Mouse (Mus musculus) stomach, embryonic 14.5 days (tissue): Measurements from ENCODE around the gene Atxn1. TPM values are rescaled to one million over a fixed set of nuclear protein-coding genes. Genes with fewer than 3 reads are reported as not detected.

Source experiments
- ATAC-seq: fragments of 200-750 bp; cut with Nextera tagmentation; 2 replicates; pipeline ENCODE4 v1.8.0; 2017; ENCODE audit warnings: low read depth, moderate TSS enrichment; ENCODE audit not compliant: insufficient number of reproducible peaks, insufficient read depth, low FRiP score
- H3K27ac ChIP-seq: fragments of 300-500 bp; sonication (generic); 2 replicates; pipeline ENCODE4 v1.5.1; 2014; ENCODE audit warnings: mild to moderate bottlenecking, low read length, moderate library complexity, mixed read lengths
- H3K27me3 ChIP-seq: fragments of 300-500 bp; sonication (generic); 2 replicates; pipeline ENCODE4 v1.6.1; 2014; ENCODE audit warnings: low read length, control low read depth, mixed read lengths; ENCODE audit not compliant: control insufficient read depth, insufficient read depth
- H3K36me3 ChIP-seq: fragments of 300-500 bp; sonication (generic); 2 replicates; pipeline ENCODE4 v1.6.1; 2014; ENCODE audit warnings: mild to moderate bottlenecking, control low read depth, low read length, moderate library complexity, mixed read lengths; ENCODE audit not compliant: control insufficient read depth, insufficient read depth
- H3K4me1 ChIP-seq: fragments of 300-500 bp; sonication (generic); 2 replicates; pipeline ENCODE4 v1.6.1; 2014; ENCODE audit warnings: low read length, control low read depth, mixed read lengths; ENCODE audit not compliant: control insufficient read depth, insufficient read depth
- H3K4me2 ChIP-seq: fragments of 300-500 bp; sonication (generic); replicated peaks from 2 replicates; pipeline ENCODE4 v1.6.1; 2014; ENCODE audit warnings: low read depth, low read length, control low read depth
- H3K4me3 ChIP-seq: fragments of 300-500 bp; sonication (generic); 2 replicates; pipeline ENCODE4 v1.5.1; 2014; ENCODE audit warnings: low read depth, low read length, control low read depth
- H3K9ac ChIP-seq: fragments of 300-500 bp; sonication (generic); replicated peaks from 2 replicates; pipeline ENCODE4 v1.6.1; 2014; ENCODE audit warnings: low read depth, mild to moderate bottlenecking, control low read depth, low read length, moderate library complexity, mixed read lengths
- H3K9me3 ChIP-seq: fragments of 300-500 bp; sonication (generic); 2 replicates; pipeline ENCODE4 v1.6.1; 2016; ENCODE audit warnings: low read depth, low read length, control low read depth; ENCODE audit not compliant: control insufficient read depth
- WGBS: fragments of 180-500 bp; shearing (Covaris S2); extraction: QIAGEN DNeasy Blood & Tissue Kit; methylation state at CpG from one replicate; pipeline ENCODE4 v1.1.7; 2014; 5-methylcytosine and 5-hydroxymethylcytosine counted together
- polyA plus RNA-seq: library from polyadenylated mRNA; unstranded; fragments of >200 nt; fragmentation: Nextera tagmentation; extraction: Ambion mirVana; gene quantifications from 2 replicates; pipeline ENCODE4 v1.2.1, GENCODE M21; 2014

Atxn1 gene
- polyA plus RNA-seq, 1 experiment from 2014 or later = 6.5 TPM

GRCm38 (mm10) chr13:45698982-45699381 is 265.8 kb downstream of the Atxn1 start:
- H3K4me3 ChIP-seq = no peak overlapping the region
- no peaks in the 10 kb centered on the region for H3K36me3 ChIP-seq
- no peaks in the 10 kb centered on the region for H3K27me3 ChIP-seq
- H3K4me1 ChIP-seq = no peaks in the 10 kb centered on the region
- 80% methylated on average over 3 of the region's 3 CpGs for WGBS
- H3K9me3 ChIP-seq = peaks cover 3% of the 10 kb centered on the region; the same call in 1 of the 2 replicates
- no peak overlapping the region for H3K27ac ChIP-seq
- no peak overlapping the region for H3K9ac ChIP-seq
- H3K4me2 ChIP-seq = no peak overlapping the region
- ATAC-seq = no peak

DNA sequence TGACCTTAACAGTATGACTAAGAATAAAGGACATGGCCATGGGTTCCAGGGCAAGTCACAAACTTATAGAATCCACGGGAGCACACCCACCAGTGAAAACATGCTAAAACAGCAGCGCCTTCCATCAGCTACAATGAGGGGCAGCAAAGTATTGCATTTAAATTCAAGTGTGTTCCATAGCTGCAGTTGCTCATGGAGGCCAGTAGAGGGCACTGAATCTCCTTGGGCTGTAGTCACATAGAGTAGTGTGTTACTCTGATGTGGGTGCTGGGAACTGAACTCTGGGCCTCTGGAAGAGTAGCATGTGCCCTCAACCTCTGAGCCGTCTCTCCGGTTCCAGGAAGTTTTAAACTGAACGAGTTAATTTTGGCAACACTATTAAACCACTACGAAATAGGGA is 268.8 kb downstream of the Atxn1 start:
- no peak overlapping the region for H3K4me2 ChIP-seq
- no peaks in the 10 kb centered on the region for H3K36me3 ChIP-seq
- peaks cover 6% of the 10 kb centered on the region; the same call in 1 of the 2 replicates for H3K4me1 ChIP-seq
- no peak overlapping the region for H3K4me3 ChIP-seq
- H3K9me3 ChIP-seq = peaks cover 3% of the 10 kb centered on the region; the same call in 1 of the 2 replicates
- 96% methylated on average over 6 of the region's 6 CpGs for WGBS
- H3K27me3 ChIP-seq = no peaks in the 10 kb centered on the region
- no peak overlapping the region for H3K9ac ChIP-seq
- no peak overlapping the region for H3K27ac ChIP-seq
- no peak for ATAC-seq

DNA sequence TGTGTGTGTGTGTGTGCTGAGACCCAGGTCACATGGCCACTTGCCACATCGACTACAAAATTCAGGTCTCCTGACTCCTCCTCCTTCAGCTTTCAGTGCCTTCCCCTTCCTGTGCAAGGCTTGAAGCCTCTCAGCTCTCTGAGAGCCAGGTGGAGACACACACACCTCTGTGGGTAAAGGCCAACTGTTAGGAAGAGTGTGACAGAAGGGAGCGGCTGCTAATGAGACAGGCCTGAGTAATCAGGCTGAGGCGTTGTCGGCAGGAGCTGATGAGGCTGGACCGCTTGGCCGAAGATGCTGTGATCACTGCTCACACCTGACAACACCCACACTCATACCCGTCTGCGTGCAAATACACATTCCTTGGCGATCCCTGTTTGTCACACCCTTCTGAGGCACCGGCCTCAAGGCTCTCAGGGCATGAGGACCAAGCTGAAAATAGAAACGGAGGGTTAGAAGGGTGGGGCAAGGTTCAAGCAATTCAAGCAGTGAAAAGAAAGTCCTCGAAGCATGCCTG is 269.8 kb downstream of the Atxn1 start:
- no peaks in the 10 kb centered on the region for H3K36me3 ChIP-seq
- H3K27ac ChIP-seq = no peak overlapping the region
- ATAC-seq = no peak
- H3K4me3 ChIP-seq = no peak overlapping the region
- H3K4me2 ChIP-seq = no peak overlapping the region
- no peaks in the 10 kb centered on the region for H3K27me3 ChIP-seq
- H3K9me3 ChIP-seq = peaks cover 3% of the 10 kb centered on the region; the same call in 1 of the 2 replicates
- WGBS = 70% methylated on average over 12 of the region's 12 CpGs
- H3K4me1 ChIP-seq = peaks cover 6% of the 10 kb centered on the region; the same call in 1 of the 2 replicates
- H3K9ac ChIP-seq = no peak overlapping the region

- no peak overlapping the region for H3K4me2 ChIP-seq
- 88% methylated on average over 9 of the region's 9 CpGs for WGBS
- ATAC-seq = no peak
Measured at GRCm38 (mm10) chr13:45693953-45694352, 270.9 kb downstream of the Atxn1 start.

GRCm38 (mm10) chr13:45693534-45693933 is 271.3 kb downstream of the Atxn1 start:
- Histone ChIP-seq H3K27me3 (no peaks in the 10 kb centered on the region), H3K36me3 (no peaks in the 10 kb centered on the region), H3K9me3 (peaks cover 3% of the 10 kb centered on the region; the same call in 1 of the 2 replicates), H3K27ac (no peak overlapping the region), H3K9ac (no peak overlapping the region), H3K4me1 (peaks cover 6% of the 10 kb centered on the region; the same call in 1 of the 2 replicates), H3K4me3 (no peak overlapping the region), H3K4me2 (no peak overlapping the region)
- WGBS = 61% methylated on average over 11 of the region's 11 CpGs
- no peak for ATAC-seq

More at GRCm38 (mm10) chr13:45693953-45694352, 270.9 kb downstream of the Atxn1 start:
- Histone ChIP-seq H3K9ac (no peak overlapping the region), H3K9me3 (peaks cover 3% of the 10 kb centered on the region; the same call in 1 of the 2 replicates), H3K4me1 (peaks cover 6% of the 10 kb centered on the region; the same call in 1 of the 2 replicates), H3K27me3 (no peaks in the 10 kb centered on the region), H3K4me3 (no peak overlapping the region), H3K36me3 (no peaks in the 10 kb centered on the region), H3K27ac (no peak overlapping the region)

DNA sequence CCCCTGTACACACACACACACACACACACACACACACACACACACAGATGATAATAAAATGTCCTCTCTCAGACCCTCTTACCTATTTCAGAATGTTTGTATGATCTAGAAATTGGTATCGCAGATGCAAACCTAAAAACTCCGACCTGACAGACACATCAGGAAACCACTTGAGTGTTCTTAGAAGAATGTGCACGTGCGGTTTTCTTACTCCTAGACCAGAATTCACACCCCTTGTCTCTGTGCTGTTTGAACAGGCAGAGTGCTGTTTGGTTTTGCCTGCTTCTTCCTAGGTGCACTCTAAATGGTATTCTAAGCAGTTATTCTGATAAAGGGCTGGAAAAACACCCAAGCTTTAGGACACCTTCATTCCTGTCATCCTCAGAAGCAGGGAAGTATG is 271.7 kb downstream of the Atxn1 start:
- 69% methylated on average over 4 of the region's 4 CpGs for WGBS

GRCm38 (mm10) chr13:45692440-45692839 is 272.4 kb downstream of the Atxn1 start:
- Histone ChIP-seq H3K36me3 (no peaks in the 10 kb centered on the region), H3K9me3 (peaks cover 3% of the 10 kb centered on the region; the same call in 1 of the 2 replicates), H3K27ac (no peak overlapping the region), H3K4me3 (no peak overlapping the region), H3K9ac (no peak overlapping the region), H3K4me1 (peaks cover 6% of the 10 kb centered on the region; the same call in 1 of the 2 replicates), H3K4me2 (no peak overlapping the region), H3K27me3 (no peaks in the 10 kb centered on the region)
- WGBS = 55% methylated on average over 9 of the region's 9 CpGs
- no peak for ATAC-seq

More for the DNA sequence above, 271.7 kb downstream of the Atxn1 start:
- Histone ChIP-seq H3K9ac (no peak overlapping the region), H3K27ac (no peak overlapping the region), H3K4me1 (peaks cover 6% of the 10 kb centered on the region; the same call in 1 of the 2 replicates), H3K36me3 (no peaks in the 10 kb centered on the region), H3K9me3 (peaks cover 3% of the 10 kb centered on the region; the same call in 1 of the 2 replicates), H3K4me2 (no peak overlapping the region), H3K27me3 (no peaks in the 10 kb centered on the region), H3K4me3 (no peak overlapping the region)
- no peak for ATAC-seq

GRCm38 (mm10) chr13:45690426-45690825 is 274.4 kb downstream of the Atxn1 start:
- H3K9ac ChIP-seq = no peak overlapping the region
- ATAC-seq = no peak
- 75% methylated on average over 1 of the region's 1 CpGs for WGBS

DNA sequence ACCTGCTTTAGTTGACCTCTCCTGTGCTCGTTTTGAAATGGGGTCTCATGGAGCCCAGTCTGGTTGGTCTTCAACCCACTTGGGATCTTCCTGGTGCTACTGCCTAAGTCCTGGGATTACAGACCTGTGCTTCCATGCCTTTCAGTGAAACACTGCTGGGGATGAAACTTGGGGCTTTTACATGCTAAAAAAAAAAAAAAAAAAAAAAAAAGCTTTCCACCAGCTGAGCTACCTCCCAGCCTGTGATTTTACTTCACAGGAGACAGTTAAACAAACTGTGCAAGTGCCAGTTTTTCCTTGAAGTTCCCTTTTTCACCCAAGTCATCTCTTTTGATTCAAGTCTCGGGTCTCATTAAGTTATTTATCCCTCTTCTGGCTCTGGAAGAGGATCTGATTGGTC is 275.9 kb downstream of the Atxn1 start:
- H3K27ac ChIP-seq = no peak overlapping the region
- no peak overlapping the region for H3K4me3 ChIP-seq
- H3K27me3 ChIP-seq = no peaks in the 10 kb centered on the region
- no peak overlapping the region for H3K4me2 ChIP-seq
- no peaks in the 10 kb centered on the region for H3K36me3 ChIP-seq
- no peaks in the 10 kb centered on the region for H3K9me3 ChIP-seq
- no peak overlapping the region for H3K9ac ChIP-seq
- no peak for ATAC-seq
- 71% methylated on average over 2 of the region's 2 CpGs for WGBS
- H3K4me1 ChIP-seq = peaks cover 6% of the 10 kb centered on the region; the same call in 1 of the 2 replicates

More at GRCm38 (mm10) chr13:45690426-45690825, 274.4 kb downstream of the Atxn1 start:
- no peak overlapping the region for H3K4me2 ChIP-seq
- H3K27me3 ChIP-seq = no peaks in the 10 kb centered on the region
- H3K36me3 ChIP-seq = no peaks in the 10 kb centered on the region
- no peak overlapping the region for H3K27ac ChIP-seq
- peaks cover 6% of the 10 kb centered on the region; the same call in 1 of the 2 replicates for H3K4me1 ChIP-seq
- H3K9me3 ChIP-seq = no peaks in the 10 kb centered on the region
- H3K4me3 ChIP-seq = no peak overlapping the region
